Mouse (Mus musculus): ENCODE data around the gene Erbb2.

The Erbb2 gene

GRCm38 (mm10) chr11:98385638-98386585 is 26.4 kb upstream of the Erbb2 start, which contains the start of gene Pnmt:
Gene Pnmt, plus strand, starts transcription at chr11:98386450.
- no peak for DNase-seq

GRCm38 (mm10) chr11:98386596-98386995 is 25.7 kb upstream of the Erbb2 start:
- DNase-seq = no peak

GRCm38 (mm10) chr11:98387056-98387577 is 25.2 kb upstream of the Erbb2 start:
- no peak for DNase-seq

GRCm38 (mm10) chr11:98388282-98388681 is 24.0 kb upstream of the Erbb2 start:
- DNase-seq = no peak

DNA sequence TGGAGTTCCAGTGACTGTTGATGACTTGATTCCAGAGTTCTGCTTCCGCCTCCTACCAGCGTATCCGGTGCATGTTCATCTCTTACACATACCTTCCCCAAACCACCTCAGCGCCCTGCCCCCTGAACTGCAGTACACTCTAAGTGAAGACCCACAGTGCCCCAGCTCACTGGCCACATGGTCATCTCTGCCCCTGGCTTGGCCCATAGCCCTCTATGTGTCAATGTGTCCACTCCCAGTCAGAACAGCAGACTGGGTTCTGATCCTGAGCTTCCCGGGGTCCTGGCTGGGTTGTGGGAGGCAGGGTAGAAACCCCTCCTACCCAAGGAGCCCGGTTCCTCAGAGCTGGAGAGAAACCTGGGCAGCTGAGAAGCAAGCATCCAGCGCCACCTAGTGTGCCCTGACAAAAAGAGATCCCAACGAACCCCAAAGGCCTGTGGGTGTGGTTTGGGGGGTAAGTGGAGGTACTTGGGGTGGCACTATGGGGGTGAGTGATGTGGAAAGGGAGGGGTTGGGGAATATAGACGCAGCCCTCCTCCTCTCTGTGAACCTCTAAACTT is 23.0 kb upstream of the Erbb2 start:
- DNase-seq = no peak

GRCm38 (mm10) chr11:98390141-98390540 is 22.1 kb upstream of the Erbb2 start:
- no peak for DNase-seq

GRCm38 (mm10) chr11:98392034-98392433 is 20.2 kb upstream of the Erbb2 start:
- no peak for DNase-seq

DNA sequence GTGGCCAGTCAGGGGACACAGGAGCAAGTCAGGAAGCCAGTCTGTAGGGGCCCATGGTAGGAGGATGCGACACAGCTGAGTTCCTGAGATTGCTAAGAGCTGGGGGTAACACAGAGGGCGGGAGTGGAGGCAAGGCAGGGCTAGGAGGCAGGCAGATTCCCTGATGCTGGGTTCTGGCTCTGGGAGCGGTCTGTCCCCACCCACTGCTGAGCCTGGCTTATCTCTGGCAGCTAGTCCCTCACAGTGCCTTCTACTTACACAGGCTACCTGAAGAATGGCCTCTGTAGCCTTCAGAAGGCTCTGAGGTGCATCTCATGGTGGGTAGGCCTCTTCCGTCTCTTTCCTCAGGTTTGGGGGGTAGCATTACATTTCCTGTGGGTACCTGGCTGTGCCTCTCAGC is 19.6 kb upstream of the Erbb2 start:
- no peak for DNase-seq

DNA sequence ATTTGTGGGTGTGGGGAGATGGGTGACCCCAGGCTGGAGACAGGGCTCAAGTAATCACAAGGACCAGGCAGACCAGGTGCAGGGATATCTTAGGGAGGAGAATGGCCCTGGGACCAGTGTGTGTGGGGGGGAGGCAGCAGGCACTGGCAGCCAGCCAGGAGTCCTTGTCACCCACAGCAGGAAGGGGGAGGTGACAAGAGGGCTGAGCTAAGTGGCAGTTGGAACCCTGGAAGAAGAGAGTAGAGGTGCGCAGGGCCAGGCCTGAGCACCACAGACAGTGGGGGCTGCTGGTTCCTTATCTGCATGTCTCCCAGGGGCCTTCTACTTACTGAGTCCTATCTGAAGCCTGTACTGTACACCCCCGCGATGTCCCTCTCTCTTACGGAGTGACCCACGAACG is 19.0 kb upstream of the Erbb2 start:
- no peak for DNase-seq

- no peak for DNase-seq
Measured at GRCm38 (mm10) chr11:98394301-98394700, 18.0 kb upstream of the Erbb2 start.

DNA sequence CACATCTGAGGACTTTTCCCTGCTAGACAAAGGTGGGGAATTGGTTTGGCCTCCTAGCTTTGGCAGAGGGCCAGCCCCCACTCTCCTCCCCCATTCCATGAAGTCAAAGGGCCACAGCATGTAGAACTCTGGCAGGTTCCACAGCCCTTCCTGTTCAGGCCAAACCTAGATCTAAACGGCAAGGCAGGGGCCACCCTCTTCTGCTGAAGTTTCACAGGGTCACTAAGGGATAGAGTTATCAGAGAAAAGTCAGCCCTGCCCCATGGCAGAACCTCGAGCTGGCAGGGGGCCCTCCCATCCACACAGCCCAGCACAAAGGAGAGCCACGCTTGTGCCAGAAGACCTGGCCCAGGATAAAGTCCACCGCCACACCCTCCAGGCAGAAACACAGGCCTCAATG is 17.2 kb upstream of the Erbb2 start:
- no peak for DNase-seq

- DNase-seq = no peak
Measured at GRCm38 (mm10) chr11:98397946-98398345, 14.3 kb upstream of the Erbb2 start.

- DNase-seq = peak; percentile 94
Measured at GRCm38 (mm10) chr11:98400161-98400726, 12.0 kb upstream of the Erbb2 start, which contains the start of gene Pgap3. Gene Pgap3, minus strand, starts transcription at chr11:98400490.

DNA sequence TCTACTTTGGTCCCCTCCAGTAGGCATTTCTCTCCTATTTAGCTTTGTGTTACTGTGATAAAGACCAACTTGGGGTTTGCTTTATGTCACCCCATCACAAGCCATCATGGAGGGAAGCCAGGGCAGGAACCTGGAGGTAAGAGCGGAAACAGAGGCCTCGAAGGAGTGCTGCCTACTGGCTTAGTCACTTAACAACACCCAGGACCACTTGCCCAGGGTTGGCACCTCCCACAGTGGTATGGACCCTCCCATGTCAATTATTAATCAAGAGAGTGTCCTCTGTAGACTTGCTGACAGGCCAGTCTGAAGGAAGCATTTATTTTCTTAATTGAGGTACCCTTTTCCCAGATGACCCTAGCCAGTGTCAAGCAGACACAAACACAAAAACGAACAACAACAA is 11.5 kb upstream of the Erbb2 start:
- no peak for DNase-seq

DNA sequence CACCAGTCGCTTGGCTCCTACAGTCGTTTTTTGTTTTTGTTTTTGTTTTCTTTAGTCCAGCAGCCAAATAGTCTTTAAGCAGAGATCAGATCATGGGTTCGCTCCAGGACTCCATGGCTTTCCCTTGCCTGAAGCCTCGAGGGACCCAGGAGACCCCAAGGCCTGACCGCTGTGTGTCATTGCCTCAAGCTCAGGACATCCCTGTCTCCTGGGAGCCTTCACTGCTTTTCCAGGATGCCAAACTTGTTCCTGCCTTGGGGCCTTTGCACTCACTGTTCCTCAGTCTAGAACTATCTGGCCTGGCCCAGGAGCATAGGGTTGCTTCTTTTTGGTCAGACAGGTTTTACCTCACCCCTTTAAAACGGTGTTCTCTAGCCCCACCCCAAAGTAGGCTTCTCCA is 5.6 kb upstream of the Erbb2 start:
- no peak for DNase-seq

- no peak for DNase-seq
Measured at GRCm38 (mm10) chr11:98408872-98409271, 3.4 kb upstream of the Erbb2 start.

- no peak for DNase-seq
Measured at GRCm38 (mm10) chr11:98409341-98409822, 2.9 kb upstream of the Erbb2 start.

- no peak for DNase-seq
Measured at GRCm38 (mm10) chr11:98412797-98413301, 579 bp downstream of the Erbb2 start.

- DNase-seq = no peak
Measured at GRCm38 (mm10) chr11:98413731-98414130, 1.5 kb downstream of the Erbb2 start.

DNA sequence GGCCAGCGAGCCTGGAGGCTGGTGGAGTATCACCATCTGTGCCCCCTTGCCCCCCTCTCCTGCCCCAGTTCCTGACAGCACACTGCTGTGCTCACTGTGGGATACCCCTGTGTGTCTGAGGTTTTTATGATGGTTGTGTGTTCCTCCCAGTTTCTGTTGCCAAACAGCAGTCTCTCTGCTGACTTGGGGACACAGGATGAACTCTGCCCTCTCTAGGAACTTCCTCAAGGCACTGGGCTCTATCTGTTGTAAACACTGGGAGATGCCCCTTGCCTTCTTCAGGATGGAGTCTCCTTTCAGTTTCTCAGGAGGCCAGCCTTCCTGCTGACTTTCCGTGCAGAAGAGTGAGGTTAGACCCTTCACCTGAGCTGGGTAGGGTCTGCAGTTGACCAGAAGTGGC is 1.9 kb downstream of the Erbb2 start:
- no peak for DNase-seq

DNA sequence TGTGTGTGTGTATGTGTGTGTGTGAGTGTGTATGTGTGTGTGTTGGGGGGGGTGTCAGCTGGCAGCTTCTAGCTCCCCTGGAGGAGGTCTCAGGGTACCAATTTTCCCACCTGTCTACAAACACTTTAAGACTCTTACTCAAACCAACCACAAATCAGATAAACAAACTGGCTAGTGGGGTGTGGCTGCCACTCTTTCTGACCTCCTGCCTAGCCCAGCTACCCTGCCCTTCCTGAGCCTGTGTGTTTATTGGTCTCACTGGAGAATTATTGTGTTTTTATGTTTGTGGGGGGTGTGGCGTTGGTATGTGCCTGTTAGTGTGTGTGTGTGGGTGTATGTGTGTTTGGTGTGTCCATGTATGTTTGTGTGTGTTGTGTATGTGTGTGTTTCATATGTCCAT is 4.8 kb downstream of the Erbb2 start:
- DNase-seq = no peak

- no peak for DNase-seq
Measured at GRCm38 (mm10) chr11:98418273-98418672, 6.0 kb downstream of the Erbb2 start.

DNA sequence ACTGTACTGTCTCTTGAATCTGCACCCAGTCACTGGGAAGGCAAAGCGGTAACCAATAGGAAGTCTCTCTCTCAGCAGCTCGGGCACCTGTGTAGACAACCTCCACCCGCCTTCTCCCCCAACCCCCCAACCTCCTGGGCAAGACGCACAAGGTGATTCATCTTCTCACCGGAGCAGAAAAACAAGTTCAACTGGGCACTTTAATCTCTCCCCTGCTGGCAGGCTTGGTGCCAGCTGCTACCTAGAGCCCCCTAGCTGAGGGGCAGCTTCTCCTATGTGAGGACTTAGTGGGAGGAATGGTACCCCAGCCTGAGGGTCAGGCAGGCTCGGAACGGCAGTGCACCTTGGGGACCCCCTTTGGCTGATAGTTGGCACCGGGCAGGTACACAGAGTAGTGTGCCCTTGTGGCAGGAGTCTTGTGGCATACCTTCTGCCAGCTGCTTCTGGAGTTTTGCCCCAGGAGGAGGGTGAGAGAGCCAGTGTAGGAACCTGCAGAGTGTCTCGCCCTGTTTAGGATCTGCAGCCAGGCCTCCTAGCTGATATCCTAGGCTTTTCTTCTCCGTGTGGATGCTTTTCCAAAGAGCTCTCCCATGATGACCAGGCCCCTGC is 6.8 kb downstream of the Erbb2 start:
- no peak for DNase-seq

All from layer of hippocampus, adult 9-11 months (tissue).